8 mouse cellular contexts compared by ENCODE assay signal in the genomic region with DNA sequence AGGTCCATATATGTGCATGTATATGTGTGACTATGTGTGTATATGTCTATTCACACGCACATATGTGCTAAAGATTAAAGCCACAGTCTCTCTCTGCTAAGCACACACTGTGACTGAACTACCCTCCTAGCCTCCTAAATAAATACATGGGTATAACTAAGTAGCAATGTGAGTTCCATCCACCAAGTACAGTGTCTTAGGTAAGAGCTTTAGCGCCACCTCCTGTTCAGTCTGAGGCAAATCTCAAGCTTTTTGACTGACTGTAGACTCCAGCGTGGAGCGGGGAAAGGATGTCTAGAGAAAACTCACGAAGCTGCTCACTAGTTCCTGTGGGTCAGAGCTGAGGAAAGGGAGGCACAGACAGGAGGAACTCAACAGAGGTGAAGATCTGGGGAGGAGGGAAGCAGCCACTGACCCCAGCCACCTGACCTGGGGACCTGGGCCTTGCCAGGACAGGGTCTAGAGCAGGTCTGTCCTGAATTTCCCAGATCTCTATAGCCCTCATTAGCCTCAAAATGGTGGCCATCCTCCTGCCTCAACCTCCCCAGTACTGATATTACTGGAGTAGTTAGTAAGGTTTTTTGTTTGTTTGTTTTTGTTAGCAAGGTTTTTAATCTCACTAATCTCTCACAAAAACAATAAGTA. TPM values are rescaled to one million over a fixed set of nuclear protein-coding genes. Genes with fewer than 3 reads are reported as not detected.
DNase-seq lines count a peak whose midpoint lies in the region; ATAC-seq and TF ChIP-seq lines count a peak whose summit lies in the region.

No protein-coding gene starts in this region.

- ATAC-seq in forebrain, postnatal 0 days, result peak; percentile 91
- ATAC-seq in intestine, postnatal 0 days, result peak; percentile 63
- peak; percentile 53; the same call in 1 of the 2 replicates for ATAC-seq in liver, embryonic 11.5 days (replicated peaks; ENCODE audit: low FRiP score)
- ATAC-seq in neural tube, embryonic 11.5 days (ENCODE audit: insufficient read depth, low FRiP score, low TSS enrichment), result peak; percentile 41; the same call in 1 of the 2 replicates

- no peak overlapping the region for H3K4me3 ChIP-seq in forebrain, postnatal 0 days (ENCODE audit: low read depth, low read length)
- H3K4me3 ChIP-seq in intestine, postnatal 0 days (ENCODE audit: low read depth, low read length), result no peak overlapping the region
- no peak overlapping the region for H3K4me3 ChIP-seq in liver, embryonic 11.5 days (ENCODE audit: low read depth, low read length)
- H3K4me3 ChIP-seq in neural tube, embryonic 11.5 days (ENCODE audit: low read depth, low read length), result no peak overlapping the region

- H3K36me3 ChIP-seq in forebrain, postnatal 0 days (ENCODE audit: insufficient read depth), result peaks cover 62% of the 10 kb centered on the region
- peaks cover 37% of the 10 kb centered on the region for H3K36me3 ChIP-seq in intestine, postnatal 0 days (ENCODE audit: control insufficient read depth, insufficient read depth)
- H3K36me3 ChIP-seq in liver, embryonic 11.5 days (ENCODE audit: control insufficient read depth, insufficient read depth, low read length), result no peaks in the 10 kb centered on the region
- no peaks in the 10 kb centered on the region for H3K36me3 ChIP-seq in neural tube, embryonic 11.5 days (ENCODE audit: control insufficient read depth, insufficient read depth, low read length)

- H3K9me3 ChIP-seq in forebrain, postnatal 0 days (ENCODE audit: low read length), result no peaks in the 10 kb centered on the region
- no peaks in the 10 kb centered on the region for H3K9me3 ChIP-seq in intestine, postnatal 0 days (ENCODE audit: control insufficient read depth)
- H3K9me3 ChIP-seq in liver, embryonic 11.5 days (ENCODE audit: control insufficient read depth, low read length), result no peaks in the 10 kb centered on the region
- H3K9me3 ChIP-seq in neural tube, embryonic 11.5 days (ENCODE audit: control insufficient read depth, low read length), result no peaks in the 10 kb centered on the region

- H3K4me2 ChIP-seq in forebrain, postnatal 0 days (ENCODE audit: low read depth), result no peak overlapping the region
- no peak overlapping the region for H3K4me2 ChIP-seq in intestine, postnatal 0 days (replicated peaks; ENCODE audit: low read depth)
- H3K4me2 ChIP-seq in liver, embryonic 11.5 days, result no peak overlapping the region
- H3K4me2 ChIP-seq in neural tube, embryonic 11.5 days (ENCODE audit: low read depth), result no peak overlapping the region

- peak; percentile 81 for TF ChIP-seq CTCF in forebrain, postnatal 0 days (IDR thresholded peaks at IDR 0.05; ENCODE audit: low read depth)
- peak; percentile 92 for TF ChIP-seq CTCF in intestine, postnatal 0 days (IDR thresholded peaks at IDR 0.05; ENCODE audit: low read depth)

- H3K27me3 ChIP-seq in forebrain, postnatal 0 days (ENCODE audit: insufficient read depth, low read length), result no peaks in the 10 kb centered on the region
- no peaks in the 10 kb centered on the region for H3K27me3 ChIP-seq in intestine, postnatal 0 days (replicated peaks; ENCODE audit: control insufficient read depth, insufficient read depth, low read length)
- no peaks in the 10 kb centered on the region for H3K27me3 ChIP-seq in liver, embryonic 11.5 days (replicated peaks; ENCODE audit: control insufficient read depth, insufficient read depth, low read length)
- H3K27me3 ChIP-seq in neural tube, embryonic 11.5 days (ENCODE audit: control insufficient read depth, insufficient read depth, low read length), result no peaks in the 10 kb centered on the region

- H3K27ac ChIP-seq in forebrain, postnatal 0 days (ENCODE audit: low read depth, low read length), result no peak overlapping the region
- no peak overlapping the region for H3K27ac ChIP-seq in intestine, postnatal 0 days (ENCODE audit: low read depth, low read length)
- H3K27ac ChIP-seq in liver, embryonic 11.5 days (ENCODE audit: low read depth, low read length), result no peak overlapping the region
- no peak overlapping the region for H3K27ac ChIP-seq in neural tube, embryonic 11.5 days (ENCODE audit: low read depth, low read length)

- H3K4me1 ChIP-seq in forebrain, postnatal 0 days (ENCODE audit: insufficient read depth), result no peaks in the 10 kb centered on the region
- no peaks in the 10 kb centered on the region for H3K4me1 ChIP-seq in intestine, postnatal 0 days (replicated peaks; ENCODE audit: control insufficient read depth, insufficient read depth, low read length)
- no peaks in the 10 kb centered on the region for H3K4me1 ChIP-seq in liver, embryonic 11.5 days (replicated peaks; ENCODE audit: control insufficient read depth, insufficient read depth, low read length)
- H3K4me1 ChIP-seq in neural tube, embryonic 11.5 days (ENCODE audit: control insufficient read depth, insufficient read depth, low read length), result no peaks in the 10 kb centered on the region

- peak; percentile 74 for DNase-seq in 3T3-L1 (ENCODE audit: low read depth, low spot score)
- peak; percentile 59 to 62 for DNase-seq in CD8-positive naive resting alpha-beta T cell, adult 2 months (ENCODE audit: low read depth in 2 of 2, low spot score in 2 of 2)
- peak; percentile 27 for DNase-seq in c-Kit-positive CD71-positive TER-119-positive erythroid progenitor cells, embryonic 14.5 days (ENCODE audit: low spot score)
- peak; percentile 71 for DNase-seq in forebrain, postnatal 0 days
- DNase-seq in liver, embryonic 11.5 days (ENCODE audit: low spot score), result no peak
- peak; percentile 55 for DNase-seq in neural tube, embryonic 11.5 days (ENCODE audit: low spot score)
- DNase-seq in thymus, postnatal 25 days, result peak; percentile 65

- no peak overlapping the region for H3K9ac ChIP-seq in forebrain, postnatal 0 days
- no peak overlapping the region for H3K9ac ChIP-seq in intestine, postnatal 0 days (ENCODE audit: low read depth, low read length)
- H3K9ac ChIP-seq in liver, embryonic 11.5 days (ENCODE audit: low read depth, low read length), result no peak overlapping the region
- H3K9ac ChIP-seq in neural tube, embryonic 11.5 days (ENCODE audit: low read length), result no peak overlapping the region

- WGBS in forebrain, postnatal 0 days, result 25% methylated on average over 5 of the region's 5 CpGs
- 32% methylated on average over 5 of the region's 5 CpGs for WGBS in intestine, postnatal 0 days
- 23% methylated on average over 5 of the region's 5 CpGs for WGBS in liver, embryonic 11.5 days
- WGBS in neural tube, embryonic 11.5 days, result 23% methylated on average over 5 of the region's 5 CpGs

RNA-seq across cellular contexts. Expression of gene Aldh5a1, which starts 17.0 kb away (rescaled TPM):
- 24.9 and 40.9 TPM in 2 replicates for total RNA-seq in forebrain, postnatal 0 days (2014; rRNA removed)
- polyA plus RNA-seq in forebrain, postnatal 0 days (2015; fragmentation: Nextera tagmentation; extraction: Ambion mirVana), result 7.1 and 11.2 TPM in 2 replicates
- polyA plus RNA-seq in intestine, postnatal 0 days (2015; fragmentation: Nextera tagmentation; extraction: Ambion mirVana), result 5.0 and 5.4 TPM in 2 replicates
- polyA plus RNA-seq in liver, embryonic 11.5 days (2014; fragmentation: Nextera tagmentation; extraction: Ambion mirVana), result 4.0 and 4.3 TPM in 2 replicates
- 7.1 and 7.9 TPM in 2 replicates for polyA plus RNA-seq in neural tube, embryonic 11.5 days (2014; fragmentation: Nextera tagmentation; extraction: Ambion mirVana)

RNA-seq across cellular contexts. Expression of gene Gpld1, which starts 22.5 kb away (rescaled TPM):
- total RNA-seq in forebrain, postnatal 0 days (2014; rRNA removed), result 3.4 and 5.2 TPM in 2 replicates
- 0.97 and 1.6 TPM in 2 replicates for polyA plus RNA-seq in forebrain, postnatal 0 days (2015; fragmentation: Nextera tagmentation; extraction: Ambion mirVana)
- polyA plus RNA-seq in intestine, postnatal 0 days (2015; fragmentation: Nextera tagmentation; extraction: Ambion mirVana), result 0.59 and 0.65 TPM in 2 replicates
- polyA plus RNA-seq in liver, embryonic 11.5 days (2014; fragmentation: Nextera tagmentation; extraction: Ambion mirVana), result 0.48 and 0.61 TPM in 2 replicates
- 0.43 and 0.76 TPM in 2 replicates for polyA plus RNA-seq in neural tube, embryonic 11.5 days (2014; fragmentation: Nextera tagmentation; extraction: Ambion mirVana)

Comparison
In these comparisons a context has a peak if more than half of its experiments do, and no peak if none do; other contexts are left out.
1. ATAC-seq: peak in every context shown above with its lines; median percentile 91 in forebrain, postnatal 0 days; 63 in intestine, postnatal 0 days; 53 in liver, embryonic 11.5 days; 41 in neural tube, embryonic 11.5 days.